Mouse (Mus musculus) CD4-positive, CD25-positive, alpha-beta regulatory T cell, adult 2 months (primary cell): ENCODE results near the gene Kri1.
"Not testable (repeated sequence)": the region's sequence is repeated elsewhere in the genome, so short reads cannot be mapped to it uniquely, and the experiment has no call there.

Experiments used
- DNase-seq: peaks from one replicate; pipeline ENCODE4 v3.0.0-alpha.2; 2012; ENCODE audit warnings: low read depth, low spot score

Gene Kri1

GRCm38 (mm10) chr9:21287571-21288402, at the start of gene Kri1:
Gene Kri1 (minus strand): TSS chr9:21287969.
- DNase-seq = peak; percentile 96

DNA sequence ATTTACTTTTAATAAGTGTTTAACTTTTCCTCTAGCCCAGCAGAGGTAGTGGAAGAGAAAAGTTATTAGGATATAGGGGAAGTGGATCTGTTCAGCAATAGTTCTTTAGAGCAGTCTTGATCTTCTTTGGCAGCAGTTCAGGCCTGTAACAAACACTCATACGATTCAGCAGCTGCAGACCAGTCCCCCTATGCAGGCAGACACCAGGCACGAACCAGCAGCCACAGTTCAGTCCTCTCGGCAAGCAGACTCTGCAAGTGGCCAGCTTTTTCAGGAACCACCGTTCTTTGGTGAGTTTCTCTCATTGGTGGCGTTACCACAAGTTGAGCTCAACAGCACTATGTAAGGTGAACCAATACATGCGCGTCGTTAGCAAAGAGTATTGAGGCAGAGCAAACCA, 48.7 kb upstream of the Kri1 start:
- DNase-seq = no peak

DNA sequence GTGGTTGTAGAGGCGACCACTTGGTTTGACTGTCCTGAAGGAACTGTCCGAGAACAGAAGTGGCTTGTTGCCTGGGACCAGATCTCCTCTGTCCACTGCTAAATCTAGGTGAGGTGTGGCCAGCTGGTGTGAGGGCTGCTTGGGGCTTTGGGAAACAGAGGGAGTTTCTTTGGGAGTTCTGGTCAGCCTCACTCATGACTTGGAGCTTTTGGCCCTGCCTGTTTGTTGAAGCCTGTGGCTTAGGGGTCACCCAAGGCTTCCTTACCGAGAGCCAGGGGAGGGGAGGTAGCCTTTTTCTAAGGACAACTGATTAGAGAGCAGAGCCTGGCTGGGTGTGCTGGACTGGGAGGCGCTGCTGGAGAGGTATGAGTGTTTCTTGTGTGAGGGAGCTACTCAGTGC, 47.6 kb upstream of the Kri1 start:
- no peak for DNase-seq

- DNase-seq = no peak
Measured at GRCm38 (mm10) chr9:21334747-21335146, 47.0 kb upstream of the Kri1 start.

- DNase-seq = no peak
Measured at GRCm38 (mm10) chr9:21333523-21333922, 45.8 kb upstream of the Kri1 start.

GRCm38 (mm10) chr9:21332161-21333061, 44.6 kb upstream of the Kri1 start:
- peak; percentile 56 for DNase-seq

DNA sequence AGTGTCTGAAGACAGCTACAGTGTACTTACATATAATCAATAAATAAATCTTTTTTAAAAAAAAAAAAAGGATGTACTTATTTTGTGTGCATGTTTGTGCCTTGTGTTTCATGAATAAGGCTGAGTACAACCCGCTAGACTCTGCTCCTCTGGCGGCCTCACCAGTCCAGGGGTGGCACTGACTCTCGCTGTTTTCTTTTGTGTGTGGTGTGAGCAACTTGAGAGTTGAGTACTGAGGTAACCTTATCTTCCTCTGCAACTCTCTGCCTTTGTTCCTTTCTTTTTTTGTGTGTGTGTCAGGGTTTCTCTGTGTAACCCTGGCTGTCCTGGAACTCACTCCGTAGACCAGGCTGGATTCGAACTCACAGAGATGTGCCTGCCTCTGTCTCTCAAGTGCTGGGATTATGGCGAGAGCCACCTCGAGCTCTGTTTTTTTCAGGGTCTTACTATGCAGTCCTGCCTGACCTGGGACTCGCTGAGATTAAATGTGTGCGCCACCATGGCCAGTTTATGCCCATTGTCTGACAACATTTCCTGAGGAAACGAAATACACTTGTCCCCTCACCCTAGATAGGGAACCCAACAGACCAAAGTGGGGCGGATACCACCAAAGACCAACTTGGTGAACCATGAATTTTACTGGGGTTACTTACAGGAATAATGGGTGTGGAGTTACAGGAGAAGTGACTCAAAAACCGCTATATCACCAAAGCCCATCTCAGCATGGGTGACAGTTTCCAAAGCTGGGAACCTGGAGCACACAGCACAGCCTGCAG, 43.8 kb upstream of the Kri1 start:
- peak; percentile 38 for DNase-seq

GRCm38 (mm10) chr9:21329699-21330289, 42.0 kb upstream of the Kri1 start:
- peak; percentile 66 for DNase-seq

DNA sequence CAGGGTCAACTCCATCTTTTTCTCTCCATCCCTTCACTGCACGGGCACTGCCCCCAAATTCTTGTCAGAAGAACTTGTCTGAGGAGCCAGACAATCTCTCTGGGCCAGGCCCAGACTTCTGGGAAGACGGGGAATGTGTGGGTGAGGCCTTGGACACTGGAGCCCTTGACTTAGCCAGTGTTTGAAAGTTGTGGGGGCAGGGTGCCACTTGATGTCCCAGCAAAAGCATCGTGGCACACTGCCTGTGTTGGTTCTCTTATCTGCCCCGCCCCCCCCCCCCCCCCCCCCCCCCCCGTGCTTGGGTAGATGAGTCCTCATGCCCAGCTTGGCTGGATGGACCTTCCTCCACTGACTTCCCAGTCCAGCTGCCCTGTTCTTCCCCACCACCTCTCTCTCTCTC, 41.3 kb upstream of the Kri1 start:
- DNase-seq = peak; percentile 29

- DNase-seq = peak; percentile 78
Measured at GRCm38 (mm10) chr9:21328041-21328440, 40.3 kb upstream of the Kri1 start.

GRCm38 (mm10) chr9:21327569-21327968, 39.8 kb upstream of the Kri1 start:
- DNase-seq = no peak

- DNase-seq = peak; percentile 40
Measured at GRCm38 (mm10) chr9:21324269-21324668, 36.5 kb upstream of the Kri1 start.

DNA sequence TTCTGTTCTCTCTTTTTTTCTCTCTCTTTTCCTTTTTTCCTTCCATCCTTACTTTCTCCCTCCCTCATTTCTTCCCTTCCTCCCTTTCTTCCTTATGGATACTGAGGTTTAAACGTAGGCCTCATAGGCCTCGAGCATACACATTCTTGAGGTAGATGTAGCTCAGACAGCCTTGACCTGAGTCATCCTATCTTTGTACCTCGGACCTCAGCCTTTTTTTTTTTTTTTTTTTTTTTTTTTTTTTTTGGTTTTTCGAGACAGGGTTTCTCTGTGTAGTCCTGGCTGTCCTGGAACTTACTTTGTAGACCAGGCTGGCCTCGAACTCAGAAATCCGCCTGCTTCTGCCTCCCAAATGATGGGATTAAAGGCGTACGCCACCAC, 35.1 kb upstream of the Kri1 start:
- DNase-seq = not testable (repeated sequence)

DNA sequence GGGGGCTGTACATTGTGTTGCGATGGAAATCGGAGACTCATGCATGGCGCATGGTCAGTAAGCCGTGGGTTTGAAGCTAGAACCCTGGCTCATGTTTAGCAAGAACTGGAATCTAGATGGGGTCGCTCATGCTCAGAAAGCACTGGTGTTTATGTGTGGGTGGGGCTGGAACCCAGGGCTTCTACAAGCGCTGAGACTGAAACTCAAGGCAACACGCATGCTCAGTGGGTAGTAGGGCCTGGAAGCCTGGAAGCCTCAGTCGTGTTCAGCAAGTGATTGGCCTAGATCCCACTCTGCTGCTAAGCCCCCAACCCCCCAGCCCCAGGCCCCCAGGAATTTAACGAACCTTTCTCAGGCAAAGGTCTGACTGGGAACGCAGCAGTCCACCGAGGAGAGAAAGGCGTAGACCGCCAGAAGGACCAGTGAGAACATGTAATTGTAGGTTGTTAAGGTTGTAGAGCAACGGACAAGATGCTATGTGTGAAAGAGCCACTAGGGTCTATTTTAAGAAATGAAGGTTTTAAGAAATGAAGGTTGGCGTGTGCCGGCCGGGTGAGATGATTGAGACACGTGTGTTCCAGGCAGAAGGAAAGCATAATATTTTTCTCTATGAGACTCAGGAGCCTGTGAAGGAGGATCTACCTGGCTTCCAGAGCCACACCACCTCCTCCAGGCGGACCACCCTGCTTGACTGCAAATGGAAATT, 34.6 kb upstream of the Kri1 start:
- peak; percentile 78 for DNase-seq

DNA sequence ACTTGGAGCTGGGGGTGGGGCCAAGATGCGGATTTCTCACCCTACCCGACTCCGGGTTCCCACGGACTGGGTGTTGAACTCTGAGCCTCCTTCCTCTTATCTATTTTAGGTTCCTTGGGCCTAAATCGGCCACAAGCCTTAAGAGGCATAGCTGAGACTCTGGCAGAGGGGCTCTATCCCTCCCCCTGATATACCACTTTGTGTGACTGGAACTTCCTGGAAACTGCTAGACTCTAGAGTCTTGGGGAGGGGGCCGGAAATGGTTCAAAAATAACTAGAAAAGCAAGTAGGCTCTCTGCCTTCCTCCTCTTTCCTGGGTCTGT, 33.7 kb upstream of the Kri1 start:
- DNase-seq = peak; percentile 71

GRCm38 (mm10) chr9:21320619-21321512, 33.1 kb upstream of the Kri1 start, which contains the start of gene Slc44a2:
Gene Slc44a2 (plus strand): TSS chr9:21320698.
- DNase-seq = peak; percentile 90

DNA sequence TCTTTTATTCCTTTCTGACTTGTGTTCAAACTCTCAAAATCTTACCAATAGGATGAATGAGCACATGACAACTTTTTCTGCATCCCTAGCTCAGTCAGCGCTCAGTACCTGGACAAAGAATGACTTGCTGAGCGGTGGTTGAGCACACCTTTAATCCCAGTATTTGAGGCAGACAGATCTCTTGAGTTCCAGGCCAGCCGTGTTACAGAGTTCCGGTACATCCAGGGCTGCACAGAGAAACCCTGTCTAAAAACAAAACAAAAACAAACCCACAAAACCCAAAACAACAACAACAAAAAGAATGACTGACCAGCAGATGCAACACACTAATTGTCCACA, 32.5 kb upstream of the Kri1 start:
- no peak for DNase-seq

DNA sequence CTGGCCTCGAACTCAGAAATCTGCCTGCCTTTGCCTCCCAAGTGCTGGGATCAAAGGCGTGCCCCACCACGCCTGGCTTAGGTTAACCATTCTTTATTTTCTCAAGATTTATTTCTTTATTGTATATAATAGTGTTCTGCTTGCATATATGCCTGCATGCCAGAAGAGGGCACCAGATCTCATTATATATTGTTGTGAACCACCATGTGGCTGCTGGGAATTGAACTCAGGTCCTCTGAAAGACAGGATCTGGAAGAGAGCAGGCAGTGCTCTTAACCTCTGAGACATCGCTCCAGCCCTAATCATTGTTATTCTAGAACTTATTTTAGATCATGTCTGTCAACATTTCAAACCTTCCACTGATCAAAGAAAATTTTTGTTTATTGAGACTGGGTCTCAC, 31.7 kb upstream of the Kri1 start:
- peak; percentile 36 for DNase-seq

- DNase-seq = no peak
Measured at GRCm38 (mm10) chr9:21318792-21319191, 31.0 kb upstream of the Kri1 start.

- peak; percentile 62 for DNase-seq
Measured at GRCm38 (mm10) chr9:21316696-21317095, 28.9 kb upstream of the Kri1 start.
